ENCODE assay signal across 21 mouse cellular contexts in the genomic region with DNA sequence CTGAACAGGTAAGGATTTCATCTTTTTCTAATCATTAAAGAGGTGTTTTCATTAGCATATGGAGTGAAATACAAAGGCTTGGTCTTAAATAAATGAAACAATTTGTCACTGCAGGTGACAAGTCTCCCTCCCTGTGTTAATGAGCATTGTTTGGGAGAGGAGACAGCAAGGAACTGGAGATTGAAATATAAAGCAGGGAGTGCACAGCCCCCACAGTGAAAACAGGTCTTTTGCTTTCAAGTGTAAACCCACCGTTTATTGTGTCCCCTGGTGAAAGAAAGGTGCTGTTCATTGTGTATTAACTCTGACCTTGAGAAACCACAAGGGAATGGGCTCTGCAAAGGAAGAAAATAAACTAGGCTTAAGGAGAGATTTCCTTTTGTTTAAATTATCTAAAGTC.
A peak's percentile ranks its signal among the peaks of the same experiment; 100 is the strongest.
DNase-seq lines count a peak whose midpoint lies in the region; ATAC-seq lines count a peak whose summit lies in the region.
"Had no signal": no experiment of that assay in that cellular context is flagged by ENCODE, and none has a peak within 500 bp of the region (broad histone marks: within the 10 kb centered on the region; RNA-seq: fewer than 3 reads in every experiment).

No protein-coding gene starts in this region.

- H3K4me1 ChIP-seq in forebrain, embryonic 14.5 days (ENCODE audit: control insufficient read depth, insufficient read depth, low read length) = 0 out of 2 replicates have a peak, but pooled peaks cover 3% of the 10 kb centered on the region
- no peaks in the 10 kb centered on the region for H3K4me1 ChIP-seq in forebrain, embryonic 15.5 days
- H3K4me1 ChIP-seq in hindbrain, embryonic 14.5 days (replicated peaks; ENCODE audit: control insufficient read depth, insufficient read depth, low read length) = no peaks in the 10 kb centered on the region
- H3K4me1 ChIP-seq: embryonic facial prominence, embryonic 10.5 days; embryonic facial prominence, embryonic 12.5 days; forebrain, embryonic 13.5 days had no signal

- no peak overlapping the region for H3K4me3 ChIP-seq in forebrain, embryonic 14.5 days (ENCODE audit: low read depth, low read length)
- H3K4me3 ChIP-seq in forebrain, embryonic 15.5 days = no peak overlapping the region
- H3K4me3 ChIP-seq in hindbrain, embryonic 14.5 days (replicated peaks; ENCODE audit: low read length) = no peak overlapping the region
- H3K4me3 ChIP-seq: embryonic facial prominence, embryonic 10.5 days; embryonic facial prominence, embryonic 12.5 days; forebrain, embryonic 13.5 days had no signal

- peak; percentile 2 for DNase-seq in forebrain, embryonic 14.5 days (ENCODE audit: low spot score)
- DNase-seq in ES-CJ7 (ENCODE audit: low read depth, low spot score) (peak; percentile 51), ZHBTc4 (ENCODE audit: low read depth, low spot score) (peak; percentile 16)
- DNase-seq in hindbrain, embryonic 14.5 days (ENCODE audit: low spot score) = no peak
- no peak for DNase-seq in lung, postnatal 36 days
- DNase-seq: adrenal gland, adult 2 months; adrenal gland, postnatal 10 days; adrenal gland, postnatal 25 days; B cell, adult 2 months; cerebellum, adult 11-12 months; cerebellum, adult 2 months; cerebellum, adult 9-10 months; cerebellum, postnatal 10 days; cerebellum, postnatal 25 days; forebrain, postnatal 0 days had no signal

- no peaks in the 10 kb centered on the region for H3K36me3 ChIP-seq in forebrain, embryonic 14.5 days (ENCODE audit: control insufficient read depth, insufficient read depth, low read length)
- no peaks in the 10 kb centered on the region for H3K36me3 ChIP-seq in forebrain, embryonic 15.5 days
- no peaks in the 10 kb centered on the region for H3K36me3 ChIP-seq in hindbrain, embryonic 14.5 days (replicated peaks; ENCODE audit: control insufficient read depth, insufficient read depth)
- H3K36me3 ChIP-seq: embryonic facial prominence, embryonic 10.5 days; embryonic facial prominence, embryonic 12.5 days had no signal

- no peak overlapping the region for H3K27ac ChIP-seq in forebrain, embryonic 14.5 days (ENCODE audit: low read depth, low read length)
- H3K27ac ChIP-seq in forebrain, embryonic 15.5 days (replicated peaks) = no peak overlapping the region
- no peak overlapping the region for H3K27ac ChIP-seq in hindbrain, embryonic 14.5 days
- H3K27ac ChIP-seq: embryonic facial prominence, embryonic 10.5 days; embryonic facial prominence, embryonic 12.5 days; forebrain, embryonic 13.5 days had no signal

- WGBS in forebrain, embryonic 14.5 days = 3% methylated on average over 1 of the region's 1 CpGs
- WGBS in forebrain, embryonic 15.5 days = 4% methylated on average over 1 of the region's 1 CpGs
- WGBS in hindbrain, embryonic 14.5 days = 22% methylated on average over 1 of the region's 1 CpGs

- H3K9ac ChIP-seq in forebrain, embryonic 14.5 days (ENCODE audit: low read length) = no peak overlapping the region
- H3K9ac ChIP-seq in forebrain, embryonic 15.5 days (replicated peaks) = no peak overlapping the region
- H3K9ac ChIP-seq in hindbrain, embryonic 14.5 days = no peak overlapping the region
- H3K9ac ChIP-seq: embryonic facial prominence, embryonic 12.5 days; forebrain, embryonic 13.5 days; forebrain, postnatal 0 days had no signal

- no peak for ATAC-seq in forebrain, embryonic 14.5 days
- no peak for ATAC-seq in forebrain, embryonic 15.5 days (replicated peaks)
- ATAC-seq in hindbrain, embryonic 14.5 days (ENCODE audit: low FRiP score) = no peak
- ATAC-seq: CD4-positive, CD25-positive, alpha-beta regulatory T cell, adult 4 months; forebrain, embryonic 13.5 days; forebrain, postnatal 0 days had no signal

- H3K9me3 ChIP-seq in forebrain, embryonic 14.5 days (replicated peaks; ENCODE audit: control insufficient read depth, low read length) = no peaks in the 10 kb centered on the region
- H3K9me3 ChIP-seq in forebrain, embryonic 15.5 days = no peaks in the 10 kb centered on the region
- H3K9me3 ChIP-seq in hindbrain, embryonic 14.5 days (ENCODE audit: control insufficient read depth, low read length) = no peaks in the 10 kb centered on the region
- H3K9me3 ChIP-seq: embryonic facial prominence, embryonic 10.5 days; embryonic facial prominence, embryonic 12.5 days; forebrain, embryonic 13.5 days had no signal

- no peaks in the 10 kb centered on the region for H3K27me3 ChIP-seq in forebrain, embryonic 14.5 days (replicated peaks; ENCODE audit: control insufficient read depth, insufficient read depth, low read length)
- H3K27me3 ChIP-seq in forebrain, embryonic 15.5 days = no peaks in the 10 kb centered on the region
- no peaks in the 10 kb centered on the region for H3K27me3 ChIP-seq in hindbrain, embryonic 14.5 days (ENCODE audit: control insufficient read depth, insufficient read depth, low read length)
- H3K27me3 ChIP-seq: CH12.LX; embryonic facial prominence, embryonic 12.5 days; forebrain, embryonic 13.5 days had no signal

- H3K4me2 ChIP-seq in forebrain, embryonic 14.5 days (ENCODE audit: low read length) = no peak overlapping the region
- H3K4me2 ChIP-seq in forebrain, embryonic 15.5 days (replicated peaks) = no peak overlapping the region
- H3K4me2 ChIP-seq in hindbrain, embryonic 14.5 days (replicated peaks) = no peak overlapping the region
- H3K4me2 ChIP-seq: embryonic facial prominence, embryonic 12.5 days; forebrain, embryonic 13.5 days had no signal

Comparison
In these comparisons a context has a peak if more than half of its experiments do, and no peak if none do; other contexts are left out.
1. DNase-seq: peak in forebrain, embryonic 14.5 days (single experiment), ES-CJ7 (single experiment) and ZHBTc4 (single experiment); none in hindbrain, embryonic 14.5 days (single experiment) and lung, postnatal 36 days (single experiment).